Mouse (Mus musculus): Measurements from ENCODE around the gene Syt3.

GRCm38 (mm10) chr7:44443268-44444173 is 59.6 kb downstream of the Syt3 start:
- TF ChIP-seq POLR2A (IDR thresholded peaks at IDR 0.05; ENCODE audit: borderline replicate concordance, extremely low read depth, low read depth, low read length) (no peak), CTCF (IDR thresholded peaks at IDR 0.05; ENCODE audit: insufficient read depth, low read length) (no peak)

Data from lung, adult 2 months (tissue).